Mouse (Mus musculus): ENCODE results near the gene Akap8. TPM values are rescaled to one million over a fixed set of nuclear protein-coding genes. Genes with fewer than 3 reads are reported as not detected.
A peak's percentile ranks its signal among the peaks of the same experiment; 100 is the strongest.

Gene Akap8
- 54.4 and 66.2 TPM in 2 replicates for polyA plus RNA-seq (2014; fragmentation: Nextera tagmentation; extraction: Ambion mirVana)

DNA sequence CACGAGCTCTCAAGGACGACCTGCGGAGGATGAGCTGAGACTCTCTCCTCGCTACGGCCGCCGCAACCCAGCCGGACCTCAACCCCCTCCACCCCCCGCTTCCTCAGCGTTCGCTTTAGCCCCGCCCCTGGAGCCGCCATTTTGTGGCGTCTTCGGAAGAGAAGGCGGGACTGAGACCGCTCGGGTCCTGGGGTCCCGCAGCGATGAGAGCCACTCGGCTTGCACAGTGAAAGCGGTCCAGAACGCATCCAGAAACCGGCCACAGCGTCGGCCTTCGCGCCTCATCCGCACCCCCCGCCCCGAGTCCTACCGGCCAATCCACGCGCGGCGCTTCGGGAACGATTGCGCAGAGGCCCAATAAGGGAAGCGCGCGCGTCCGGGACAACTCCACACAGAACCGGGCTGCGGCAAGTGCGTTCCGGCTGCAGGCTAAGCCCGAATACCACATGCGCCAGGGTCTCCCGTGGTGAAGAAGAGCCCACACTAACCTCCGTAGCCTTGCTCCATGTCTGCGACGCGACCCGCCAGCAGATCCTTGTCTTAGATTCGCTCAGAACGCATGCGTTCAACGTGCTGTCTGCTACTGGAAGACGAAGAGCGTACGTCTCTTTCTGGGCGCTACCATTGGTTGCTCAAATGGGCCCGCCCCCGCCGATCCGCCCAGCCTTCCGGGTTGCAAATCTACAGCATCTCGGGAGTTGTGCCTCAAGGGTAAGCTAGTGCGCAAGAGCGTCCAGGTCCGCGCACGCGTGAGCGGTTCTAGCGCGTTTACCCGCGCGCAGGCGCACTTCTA lies at the start of gene Akap8:
Akap8 (minus strand) TSS at position 642 of the 793 bp plus-strand sequence.
- Histone ChIP-seq H3K4me2 (replicated peaks; ENCODE audit: low read depth, low read length) (peak within 1 kb of the TSS; percentile 83), H3K9me3 (ENCODE audit: control insufficient read depth, low read length) (no peaks in the 10 kb centered on the region), H3K9ac (ENCODE audit: low read depth, low read length) (peak within 1 kb of the TSS; percentile 90), H3K4me3 (ENCODE audit: low read depth, low read length) (peak within 1 kb of the TSS; percentile 87), H3K27me3 (ENCODE audit: control insufficient read depth, insufficient read depth, low read length) (no peaks in the 10 kb centered on the region), H3K27ac (ENCODE audit: low read depth, low read length) (peak within 1 kb of the TSS; percentile 92), H3K36me3 (ENCODE audit: control insufficient read depth, insufficient read depth, low read length) (peaks cover 13% of the 10 kb centered on the region), H3K4me1 (replicated peaks; ENCODE audit: control insufficient read depth, insufficient read depth, low read length) (peaks cover 6% of the 10 kb centered on the region; the same call in 1 of the 2 replicates)
- peak; percentile 98 for ATAC-seq (ENCODE audit: low FRiP score)
- under 1% methylated on average over 81 of the region's 83 CpGs for whole genome bisulfite sequencing
- DNase-seq (ENCODE audit: low spot score): peak; percentile 97

DNA sequence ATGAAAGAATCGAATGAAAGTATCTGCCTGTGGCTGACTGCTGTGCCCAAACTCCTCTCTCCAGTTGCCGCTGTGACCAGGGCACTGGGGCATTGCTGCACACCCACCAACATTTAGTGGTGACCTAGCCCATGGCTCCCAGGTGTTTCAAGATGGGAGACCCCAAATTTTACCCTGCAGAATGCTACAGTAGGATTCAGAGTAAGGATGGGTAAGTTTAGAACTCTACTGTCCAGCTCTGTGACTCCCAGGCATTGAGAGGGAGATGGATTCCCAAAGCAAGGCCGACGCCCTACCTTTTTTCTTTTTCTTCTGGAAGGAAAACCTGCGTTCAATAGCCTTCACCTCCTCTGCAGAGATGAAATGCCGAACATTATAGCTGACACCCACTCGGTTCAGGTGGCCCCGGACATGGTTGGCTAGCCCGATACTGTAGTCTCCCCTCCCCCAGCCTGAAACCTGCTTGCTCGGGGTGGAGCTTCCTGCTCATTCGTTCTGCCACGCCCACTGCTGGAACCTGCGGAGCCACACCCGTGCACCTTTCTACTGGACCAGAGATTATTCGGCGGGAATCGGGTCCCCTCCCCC lies 48.0 kb upstream of the Akap8 start:
- Histone ChIP-seq H3K4me1 (replicated peaks; ENCODE audit: control insufficient read depth, insufficient read depth, low read length) (no peaks in the 10 kb centered on the region), H3K27ac (ENCODE audit: low read depth, low read length) (no peak overlapping the region), H3K36me3 (ENCODE audit: control insufficient read depth, insufficient read depth, low read length) (no peaks in the 10 kb centered on the region), H3K4me3 (ENCODE audit: low read depth, low read length) (peak overlapping the region; percentile 20), H3K27me3 (ENCODE audit: control insufficient read depth, insufficient read depth, low read length) (no peaks in the 10 kb centered on the region), H3K4me2 (replicated peaks; ENCODE audit: low read depth, low read length) (peak overlapping the region; percentile 35), H3K9ac (ENCODE audit: low read depth, low read length) (no peak overlapping the region; the same call in 1 of the 2 replicates), H3K9me3 (ENCODE audit: control insufficient read depth, low read length) (no peaks in the 10 kb centered on the region)
- peak; percentile 28 for DNase-seq (ENCODE audit: low spot score)
- no peak for ATAC-seq (ENCODE audit: low FRiP score)
- WGBS: 12% methylated on average over 12 of the region's 17 CpGs

DNA sequence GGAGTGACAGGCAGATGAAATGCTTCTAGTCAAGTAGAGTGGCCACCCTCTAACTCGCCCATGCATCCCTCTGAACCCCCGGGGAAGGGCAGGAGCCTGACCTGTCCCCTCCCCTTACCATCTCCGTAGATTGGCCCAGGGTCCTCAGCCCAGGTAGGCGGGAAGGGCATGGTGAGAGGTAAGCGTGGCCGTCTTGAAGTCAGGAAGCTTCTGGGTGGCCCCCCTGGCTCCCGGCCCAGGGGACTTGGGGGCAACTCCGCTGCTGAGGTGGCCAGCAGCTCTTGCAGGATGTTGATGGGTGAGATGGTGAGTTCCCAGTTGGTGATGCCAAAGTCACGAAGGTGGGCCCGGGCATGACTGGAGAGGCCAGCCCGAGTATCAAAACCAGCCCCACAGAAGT lies 46.7 kb upstream of the Akap8 start:
- Histone ChIP-seq H3K9me3 (ENCODE audit: control insufficient read depth, low read length) (no peaks in the 10 kb centered on the region), H3K27me3 (ENCODE audit: control insufficient read depth, insufficient read depth, low read length) (no peaks in the 10 kb centered on the region), H3K4me1 (replicated peaks; ENCODE audit: control insufficient read depth, insufficient read depth, low read length) (peaks cover 3% of the 10 kb centered on the region), H3K9ac (ENCODE audit: low read depth, low read length) (no peak overlapping the region), H3K4me2 (replicated peaks; ENCODE audit: low read depth, low read length) (no peak overlapping the region), H3K27ac (ENCODE audit: low read depth, low read length) (no peak overlapping the region), H3K36me3 (ENCODE audit: control insufficient read depth, insufficient read depth, low read length) (no peaks in the 10 kb centered on the region), H3K4me3 (ENCODE audit: low read depth, low read length) (no peak overlapping the region)
- DNase-seq (ENCODE audit: low spot score) (no peak), ATAC-seq (ENCODE audit: low FRiP score) (no peak)
- WGBS: 94% methylated on average over 11 of the region's 11 CpGs

DNA sequence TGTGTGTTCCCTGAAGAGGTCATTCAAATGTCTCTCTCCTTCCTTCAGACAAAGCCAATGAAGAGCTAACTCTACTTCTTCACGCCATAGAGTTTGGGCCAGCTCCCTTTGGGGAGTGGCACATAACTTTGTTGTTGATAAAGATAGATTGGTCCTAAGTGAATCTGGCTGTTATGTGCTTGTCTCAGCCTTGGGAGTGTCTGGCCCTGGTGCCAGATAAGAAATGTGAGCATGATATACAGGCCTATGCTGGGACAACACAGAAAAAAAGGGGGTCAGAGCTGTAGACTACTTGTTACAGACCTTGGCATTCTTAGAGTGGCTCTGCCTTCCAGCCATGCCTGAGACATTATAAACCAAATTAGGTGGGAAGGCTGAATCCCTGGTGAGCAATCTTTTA lies 44.3 kb upstream of the Akap8 start:
- WGBS: 71% methylated on average over 1 of the region's 1 CpGs
- peaks cover 7% of the 10 kb centered on the region for H3K36me3 ChIP-seq (ENCODE audit: control insufficient read depth, insufficient read depth, low read length)
- no peak overlapping the region for H3K4me3 ChIP-seq (ENCODE audit: low read depth, low read length)
- no peaks in the 10 kb centered on the region for H3K9me3 ChIP-seq (ENCODE audit: control insufficient read depth, low read length)
- H3K4me2 ChIP-seq (replicated peaks; ENCODE audit: low read depth, low read length): no peak overlapping the region
- H3K27ac ChIP-seq (ENCODE audit: low read depth, low read length): no peak overlapping the region
- no peak for ATAC-seq (ENCODE audit: low FRiP score)
- no peak for DNase-seq (ENCODE audit: low spot score)
- H3K27me3 ChIP-seq (ENCODE audit: control insufficient read depth, insufficient read depth, low read length): no peaks in the 10 kb centered on the region
- peaks cover 6% of the 10 kb centered on the region for H3K4me1 ChIP-seq (replicated peaks; ENCODE audit: control insufficient read depth, insufficient read depth, low read length)
- H3K9ac ChIP-seq (ENCODE audit: low read depth, low read length): no peak overlapping the region

GRCm38 (mm10) chr17:32364850-32365249 lies 43.8 kb upstream of the Akap8 start:
- Histone ChIP-seq H3K27ac (ENCODE audit: low read depth, low read length) (peak overlapping the region; percentile 24; the same call in 1 of the 2 replicates), H3K36me3 (ENCODE audit: control insufficient read depth, insufficient read depth, low read length) (peaks cover 11% of the 10 kb centered on the region), H3K27me3 (ENCODE audit: control insufficient read depth, insufficient read depth, low read length) (no peaks in the 10 kb centered on the region), H3K4me1 (replicated peaks; ENCODE audit: control insufficient read depth, insufficient read depth, low read length) (peaks cover 6% of the 10 kb centered on the region), H3K4me2 (replicated peaks; ENCODE audit: low read depth, low read length) (peak overlapping the region; percentile 29), H3K4me3 (ENCODE audit: low read depth, low read length) (peak overlapping the region; percentile 90), H3K9me3 (ENCODE audit: control insufficient read depth, low read length) (no peaks in the 10 kb centered on the region), H3K9ac (ENCODE audit: low read depth, low read length) (no peak overlapping the region)
- 60% methylated on average over 5 of the region's 5 CpGs for WGBS
- ATAC-seq (ENCODE audit: low FRiP score) (peak; percentile 12; the same call in 1 of the 2 replicates), DNase-seq (ENCODE audit: low spot score) (no peak)

- DNase-seq (ENCODE audit: low spot score): peak; percentile 95
- Histone ChIP-seq H3K27ac (ENCODE audit: low read depth, low read length) (peak overlapping the region; percentile 52), H3K4me2 (replicated peaks; ENCODE audit: low read depth, low read length) (peak overlapping the region; percentile 29), H3K36me3 (ENCODE audit: control insufficient read depth, insufficient read depth, low read length) (peaks cover 12% of the 10 kb centered on the region), H3K4me1 (replicated peaks; ENCODE audit: control insufficient read depth, insufficient read depth, low read length) (peaks cover 6% of the 10 kb centered on the region), H3K27me3 (ENCODE audit: control insufficient read depth, insufficient read depth, low read length) (no peaks in the 10 kb centered on the region), H3K4me3 (ENCODE audit: low read depth, low read length) (peak overlapping the region; percentile 90), H3K9me3 (ENCODE audit: control insufficient read depth, low read length) (no peaks in the 10 kb centered on the region), H3K9ac (ENCODE audit: low read depth, low read length) (peak overlapping the region; percentile 99)
- WGBS: under 1% methylated on average over 16 of the region's 47 CpGs
- peak; percentile 94 for ATAC-seq (ENCODE audit: low FRiP score)
These were observed 43.3 kb upstream of the Akap8 start for GRCm38 (mm10) chr17:32364331-32364730.

- Histone ChIP-seq H3K27me3 (ENCODE audit: control insufficient read depth, insufficient read depth, low read length) (no peaks in the 10 kb centered on the region), H3K4me1 (replicated peaks; ENCODE audit: control insufficient read depth, insufficient read depth, low read length) (peaks cover 6% of the 10 kb centered on the region), H3K9me3 (ENCODE audit: control insufficient read depth, low read length) (no peaks in the 10 kb centered on the region), H3K36me3 (ENCODE audit: control insufficient read depth, insufficient read depth, low read length) (peaks cover 12% of the 10 kb centered on the region), H3K9ac (ENCODE audit: low read depth, low read length) (peak overlapping the region; percentile 99), H3K27ac (ENCODE audit: low read depth, low read length) (peak overlapping the region; percentile 52), H3K4me3 (ENCODE audit: low read depth, low read length) (peak overlapping the region; percentile 90), H3K4me2 (replicated peaks; ENCODE audit: low read depth, low read length) (peak overlapping the region; percentile 54)
- ATAC-seq (ENCODE audit: low FRiP score) (peak; percentile 63), DNase-seq (ENCODE audit: low spot score) (peak; percentile 61)
- under 1% methylated on average over 21 of the region's 50 CpGs for WGBS
These were observed 42.8 kb upstream of the Akap8 start for GRCm38 (mm10) chr17:32363821-32364301.

DNA sequence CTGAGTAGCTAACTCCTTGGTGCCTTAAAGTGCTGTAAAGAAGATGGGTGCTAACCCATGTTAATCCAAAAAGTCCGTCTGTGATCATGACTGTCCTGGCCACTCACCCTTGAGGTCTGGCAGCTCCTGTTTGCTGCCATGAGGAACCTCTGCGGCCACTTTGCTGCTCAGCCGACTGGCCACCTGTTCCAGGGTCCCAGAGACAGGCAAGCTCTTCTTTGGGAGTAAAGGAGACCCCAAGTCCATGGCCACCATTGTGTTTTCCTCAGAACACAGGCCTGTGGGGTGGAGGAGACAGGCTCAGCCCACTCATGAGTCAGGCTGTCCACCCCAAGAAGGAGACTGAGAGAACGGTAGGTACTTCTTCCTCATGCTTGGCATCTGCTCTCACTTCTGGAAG lies 41.6 kb upstream of the Akap8 start:
- H3K9ac ChIP-seq (ENCODE audit: low read depth, low read length): peak overlapping the region; percentile 99; the same call in 1 of the 2 replicates
- peak overlapping the region; percentile 90 for H3K4me3 ChIP-seq (ENCODE audit: low read depth, low read length)

More for the DNA sequence above, 41.6 kb upstream of the Akap8 start:
- Histone ChIP-seq H3K4me2 (replicated peaks; ENCODE audit: low read depth, low read length) (peak overlapping the region; percentile 54), H3K27me3 (ENCODE audit: control insufficient read depth, insufficient read depth, low read length) (no peaks in the 10 kb centered on the region), H3K4me1 (replicated peaks; ENCODE audit: control insufficient read depth, insufficient read depth, low read length) (peaks cover 6% of the 10 kb centered on the region), H3K36me3 (ENCODE audit: control insufficient read depth, insufficient read depth, low read length) (peaks cover 20% of the 10 kb centered on the region), H3K9me3 (ENCODE audit: control insufficient read depth, low read length) (no peaks in the 10 kb centered on the region), H3K27ac (ENCODE audit: low read depth, low read length) (no peak overlapping the region)
- DNase-seq (ENCODE audit: low spot score): no peak
- ATAC-seq (ENCODE audit: low FRiP score): no peak
- WGBS: 85% methylated on average over 4 of the region's 4 CpGs
